Mouse (Mus musculus) myocyte (in vitro differentiated cells): Measurements from ENCODE around the gene Nlgn2. TPM values are rescaled to one million over a fixed set of nuclear protein-coding genes. Genes with fewer than 3 reads are reported as not detected.

Experiments used
- H3K27me3 ChIP-seq: one replicate; pipeline ENCODE4 v1.6.1; 2011; ENCODE audit not compliant: control insufficient read depth, insufficient read depth, insufficient read length
- H3K36me3 ChIP-seq: one replicate; pipeline ENCODE4 v1.6.1; 2011; ENCODE audit not compliant: control insufficient read depth, insufficient read depth
- H3K4me2 ChIP-seq: one replicate; pipeline ENCODE4 v1.6.1; 2011; ENCODE audit warnings: low read depth, control low read depth
- H3K4me3 ChIP-seq: one replicate; pipeline ENCODE4 v1.5.1; 2011; ENCODE audit warnings: mild to moderate bottlenecking, control low read depth, moderate library complexity
- H3K79me2 ChIP-seq: one replicate; pipeline ENCODE4 v1.6.1; 2011; ENCODE audit not compliant: control insufficient read depth, insufficient read depth
- H3ac ChIP-seq: one replicate; pipeline ENCODE4 v1.6.1; 2011; ENCODE audit not compliant: control insufficient read depth, insufficient read length
- CEBPB ChIP-seq: IDR thresholded peaks from 2 replicates; pipeline ENCODE4 v1.6.1; 2011; ENCODE audit warnings: mild to moderate bottlenecking, moderate library complexity; ENCODE audit not compliant: poor library complexity, insufficient read depth, severe bottlenecking
- E2F4 ChIP-seq: IDR thresholded peaks from one replicate; pipeline ENCODE4 v1.6.1; 2011; ENCODE audit warnings: mild to moderate bottlenecking, control low read depth, moderate library complexity; ENCODE audit not compliant: insufficient read depth
- MAX ChIP-seq: IDR thresholded peaks from one replicate; pipeline ENCODE4 v1.6.1; 2011; ENCODE audit warnings: low read depth, mild to moderate bottlenecking, control low read depth
- MYOD1 ChIP-seq, 3 experiments: IDR thresholded peaks; one replicate each; pipeline ENCODE4 v1.6.1; 2011; ENCODE audit warnings: control low read depth in 2 of 3, low read depth in 2 of 3, mild to moderate bottlenecking in 2 of 3, moderate library complexity in 1 of 3; ENCODE audit not compliant: insufficient read length in 2 of 3, control insufficient read depth in 1 of 3
- MYOG ChIP-seq, 3 experiments: IDR thresholded peaks; one replicate each; pipeline ENCODE4 v1.6.1; 2011; ENCODE audit warnings: control low read depth in 2 of 3, low read depth in 2 of 3, mild to moderate bottlenecking in 2 of 3; ENCODE audit not compliant: insufficient read length in 2 of 3, control insufficient read depth in 1 of 3, insufficient read depth in 1 of 3
- POLR2A ChIP-seq: IDR thresholded peaks from one replicate; pipeline ENCODE4 v1.6.1; 2011; ENCODE audit warnings: low read depth, mild to moderate bottlenecking, control low read depth, moderate library complexity; ENCODE audit not compliant: insufficient read length
- POLR2AphosphoS2 ChIP-seq: IDR thresholded peaks from one replicate; pipeline ENCODE4 v1.6.1; 2011; ENCODE audit warnings: low read depth, control low read depth; ENCODE audit not compliant: insufficient read length
- REST ChIP-seq: IDR thresholded peaks from one replicate; pipeline ENCODE4 v1.6.1; 2011; ENCODE audit warnings: mild to moderate bottlenecking, control low read depth, moderate library complexity; ENCODE audit not compliant: insufficient read depth, insufficient read length
- SRF ChIP-seq: IDR thresholded peaks from one replicate; pipeline ENCODE4 v1.6.1; 2011; ENCODE audit warnings: low read depth; ENCODE audit not compliant: control insufficient read depth, insufficient read length
- TCF12 ChIP-seq: IDR thresholded peaks from one replicate; pipeline ENCODE4 v1.6.1; 2011; ENCODE audit warnings: mild to moderate bottlenecking, control low read depth; ENCODE audit not compliant: poor library complexity, insufficient read depth, severe bottlenecking
- TCF3 ChIP-seq: IDR thresholded peaks from one replicate; pipeline ENCODE4 v1.6.1; 2011; ENCODE audit warnings: low read depth, control low read depth; ENCODE audit not compliant: insufficient read length
- USF1 ChIP-seq: IDR thresholded peaks from one replicate; pipeline ENCODE4 v1.6.1; 2011; ENCODE audit warnings: low read depth, mild to moderate bottlenecking, control low read depth, moderate library complexity
- polyA plus RNA-seq: library from polyadenylated mRNA; unstranded; fragments of >200 nt; fragmentation: generic; extraction: Trizol; gene quantifications from one replicate; pipeline ENCODE4 v1.2.1, GENCODE M21; 2012; ENCODE audit warnings: missing spikeins

The Nlgn2 gene
- polyA plus RNA-seq, 1 experiment: 12.8 TPM

DNA sequence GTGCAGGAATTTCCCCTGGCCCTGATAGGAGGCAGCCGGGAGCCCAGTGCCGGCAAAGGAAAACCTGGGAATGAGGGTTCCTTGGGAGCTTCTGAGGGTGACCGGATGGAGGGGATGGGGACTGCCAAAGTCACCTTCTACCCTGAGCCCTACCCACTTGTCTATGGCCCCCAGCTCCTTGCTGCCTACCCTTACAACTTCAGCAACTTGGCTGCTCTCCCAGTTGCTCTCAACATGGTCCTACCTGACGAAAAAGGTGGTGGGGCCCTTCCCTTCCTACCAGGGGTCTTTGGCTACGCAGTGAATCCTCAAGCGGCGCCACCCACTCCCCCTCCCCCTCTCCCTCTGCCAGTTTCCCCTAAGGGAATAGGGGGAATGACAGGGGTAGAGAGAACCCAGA is 58.6 kb downstream of the Nlgn2 start:
- TF ChIP-seq MAX: no peak
- Histone ChIP-seq H3K79me2 (no peaks in the 10 kb centered on the region), H3K4me2 (no peak overlapping the region), H3K27me3 (no peaks in the 10 kb centered on the region), H3K36me3 (peaks cover 19% of the 10 kb centered on the region), H3K4me3 (no peak overlapping the region), H3ac (no peak overlapping the region)

DNA sequence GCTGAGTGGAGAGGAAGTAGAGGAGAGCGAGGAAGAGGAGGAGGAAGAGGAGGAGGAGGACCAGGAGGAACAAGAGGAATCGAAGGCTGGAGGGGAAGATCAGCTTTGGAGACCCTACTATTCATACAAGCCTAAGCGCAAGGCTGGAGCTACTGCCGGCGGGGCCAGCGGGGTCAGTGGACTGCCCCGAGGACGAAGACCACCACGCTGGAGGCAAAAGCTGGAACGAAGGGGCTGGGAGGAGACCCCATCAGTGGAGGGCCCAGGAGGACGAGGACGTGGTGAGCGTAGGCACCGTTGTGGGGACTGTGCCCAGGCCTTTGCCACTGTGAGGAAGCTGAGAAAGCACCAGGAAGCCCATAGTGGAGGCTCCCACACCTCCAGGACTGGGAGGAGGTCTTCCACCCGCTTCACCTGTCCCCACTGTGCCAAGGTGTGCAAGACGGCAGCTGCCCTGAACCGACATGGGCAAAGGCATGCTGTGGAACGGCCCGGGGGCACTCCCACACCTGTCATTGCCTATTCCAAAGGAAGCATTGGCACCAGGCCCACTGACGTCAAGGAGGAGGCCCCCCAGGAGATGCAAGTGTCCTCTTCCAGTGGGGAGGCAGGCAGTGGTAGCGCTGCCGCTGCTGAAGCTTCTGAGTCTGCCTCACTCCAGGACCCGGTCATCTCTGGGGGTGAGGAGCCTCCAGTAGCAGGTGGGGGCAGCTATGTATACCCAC is 59.2 kb downstream of the Nlgn2 start:
- Histone ChIP-seq H3K4me3 (no peak overlapping the region), H3K79me2 (no peaks in the 10 kb centered on the region), H3K27me3 (no peaks in the 10 kb centered on the region), H3K36me3 (peaks cover 15% of the 10 kb centered on the region), H3K4me2 (no peak overlapping the region), H3ac (no peak overlapping the region)
- TF ChIP-seq CEBPB (no peak), TCF3 (no peak), MAX (no peak), REST (no peak), POLR2AphosphoS2 (peak; percentile 71), MYOG (IDR thresholded peaks at IDR 0.05; ENCODE audit: control insufficient read depth in 1 of 3, insufficient read depth in 1 of 3, insufficient read length in 2 of 3, low read depth in 2 of 3) (peak in 1 of 3 experiments; percentile 16), SRF (no peak), USF1 (no peak), MYOD1 (IDR thresholded peaks at IDR 0.05; ENCODE audit: control insufficient read depth in 1 of 3, insufficient read length in 2 of 3, low read depth in 2 of 3) (peak in 1 of 3 experiments; percentile 42), POLR2A (no peak), TCF12 (no peak), E2F4 (no peak)

DNA sequence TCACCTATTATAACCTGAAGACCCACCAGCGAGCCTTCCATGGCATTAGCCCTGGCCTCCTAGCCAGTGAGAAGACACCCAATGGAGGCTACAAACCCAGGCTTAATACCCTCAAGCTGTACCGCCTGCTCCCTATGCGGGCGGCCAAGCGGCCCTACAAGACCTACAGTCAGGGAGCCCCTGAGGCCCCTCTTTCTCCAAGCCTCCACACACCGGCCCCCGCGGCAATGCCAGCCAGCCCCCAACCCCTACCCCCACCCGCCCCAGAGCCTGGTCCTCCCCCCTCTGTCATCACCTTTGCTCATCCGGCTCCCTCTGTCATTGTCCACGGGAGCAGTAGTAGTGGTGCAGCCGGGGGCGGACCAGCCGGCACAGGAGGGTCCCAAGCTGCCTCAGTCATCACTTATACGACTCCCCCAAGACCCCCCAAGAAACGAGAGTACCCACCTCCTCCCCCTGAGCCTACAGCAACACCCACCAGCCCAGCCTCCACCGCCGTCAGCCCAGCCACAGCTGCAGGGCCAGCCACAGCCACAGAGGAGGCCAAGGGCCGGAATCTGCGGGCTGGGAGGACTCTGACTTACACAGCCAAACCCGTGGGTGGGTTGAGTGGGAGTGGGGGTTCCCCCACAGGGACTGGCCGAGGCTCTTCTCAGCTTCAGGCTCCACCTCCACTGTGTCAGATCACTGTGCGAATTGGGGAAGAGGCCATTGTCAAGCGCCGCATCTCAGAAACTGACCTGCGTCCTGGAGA is 59.9 kb downstream of the Nlgn2 start:
- no peak overlapping the region for H3ac ChIP-seq

DNA sequence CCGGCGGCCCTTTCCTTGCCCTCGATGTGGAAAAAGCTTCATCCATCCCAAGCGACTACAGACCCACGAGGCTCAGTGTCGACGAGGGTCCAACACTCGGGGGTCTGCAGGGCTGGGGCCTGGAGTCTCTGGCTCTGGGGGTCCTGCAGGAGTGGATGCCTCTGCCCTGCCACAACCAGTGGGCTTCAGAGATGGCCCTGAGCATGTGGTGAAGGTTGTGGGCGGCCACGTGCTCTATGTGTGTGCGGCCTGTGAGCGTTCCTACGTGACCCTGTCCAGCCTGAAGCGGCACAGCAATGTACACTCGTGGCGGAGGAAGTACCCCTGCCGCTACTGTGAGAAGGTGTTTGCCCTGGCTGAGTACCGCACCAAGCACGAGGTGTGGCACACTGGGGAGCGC is 61.1 kb downstream of the Nlgn2 start:
- Histone ChIP-seq H3K79me2 (no peaks in the 10 kb centered on the region), H3K4me3 (no peak overlapping the region), H3K27me3 (no peaks in the 10 kb centered on the region), H3ac (no peak overlapping the region), H3K4me2 (no peak overlapping the region), H3K36me3 (peaks cover 8% of the 10 kb centered on the region)
- TF ChIP-seq MYOG (IDR thresholded peaks at IDR 0.05; ENCODE audit: control insufficient read depth in 1 of 3, insufficient read depth in 1 of 3, insufficient read length in 2 of 3, low read depth in 2 of 3) (no peak), POLR2A (no peak), TCF3 (no peak), POLR2AphosphoS2 (peak; percentile 30), MYOD1 (IDR thresholded peaks at IDR 0.05; ENCODE audit: control insufficient read depth in 1 of 3, insufficient read length in 2 of 3, low read depth in 2 of 3) (no peak)

More for the DNA sequence above, 59.9 kb downstream of the Nlgn2 start:
- Histone ChIP-seq H3K4me2 (no peak overlapping the region), H3K27me3 (no peaks in the 10 kb centered on the region), H3K4me3 (no peak overlapping the region), H3K36me3 (peaks cover 8% of the 10 kb centered on the region), H3K79me2 (no peaks in the 10 kb centered on the region)
- TF ChIP-seq TCF3 (no peak), E2F4 (no peak), POLR2AphosphoS2 (no peak), SRF (no peak), MYOD1 (IDR thresholded peaks at IDR 0.05; ENCODE audit: control insufficient read depth in 1 of 3, insufficient read length in 2 of 3, low read depth in 2 of 3) (no peak), TCF12 (no peak), MYOG (IDR thresholded peaks at IDR 0.05; ENCODE audit: control insufficient read depth in 1 of 3, insufficient read depth in 1 of 3, insufficient read length in 2 of 3, low read depth in 2 of 3) (no peak), CEBPB (no peak)

DNA sequence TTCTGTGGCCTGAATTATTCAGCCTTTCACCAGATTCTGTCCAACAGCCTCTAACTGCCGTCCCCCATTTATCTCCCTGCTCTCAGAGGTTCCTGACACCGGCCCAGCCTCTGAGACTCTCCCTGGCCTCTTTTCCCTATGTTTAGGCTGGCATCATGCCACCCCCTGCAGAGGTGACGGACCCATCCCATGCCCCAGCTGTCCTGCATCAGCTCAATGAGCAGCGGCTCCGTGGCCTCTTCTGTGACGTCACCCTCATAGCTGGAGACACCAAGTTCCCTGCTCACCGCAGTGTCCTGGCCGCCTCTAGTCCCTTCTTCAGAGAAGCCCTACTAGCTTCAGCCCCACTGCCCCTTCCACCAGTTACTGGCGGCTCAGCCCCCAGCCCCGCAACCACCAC is 61.9 kb downstream of the Nlgn2 start:
- no peak overlapping the region for H3K4me3 ChIP-seq
- H3ac ChIP-seq: no peak overlapping the region
- H3K27me3 ChIP-seq: no peaks in the 10 kb centered on the region
- TF ChIP-seq POLR2AphosphoS2 (no peak), MYOD1 (IDR thresholded peaks at IDR 0.05; ENCODE audit: control insufficient read depth in 1 of 3, insufficient read length in 2 of 3, low read depth in 2 of 3) (no peak), TCF12 (no peak), E2F4 (no peak), REST (no peak), MAX (no peak), USF1 (no peak), CEBPB (no peak), MYOG (IDR thresholded peaks at IDR 0.05; ENCODE audit: control insufficient read depth in 1 of 3, insufficient read depth in 1 of 3, insufficient read length in 2 of 3, low read depth in 2 of 3) (no peak), SRF (no peak)
- H3K4me2 ChIP-seq: no peak overlapping the region
- no peaks in the 10 kb centered on the region for H3K79me2 ChIP-seq
- peaks cover 8% of the 10 kb centered on the region for H3K36me3 ChIP-seq
